In the genomic region with DNA sequence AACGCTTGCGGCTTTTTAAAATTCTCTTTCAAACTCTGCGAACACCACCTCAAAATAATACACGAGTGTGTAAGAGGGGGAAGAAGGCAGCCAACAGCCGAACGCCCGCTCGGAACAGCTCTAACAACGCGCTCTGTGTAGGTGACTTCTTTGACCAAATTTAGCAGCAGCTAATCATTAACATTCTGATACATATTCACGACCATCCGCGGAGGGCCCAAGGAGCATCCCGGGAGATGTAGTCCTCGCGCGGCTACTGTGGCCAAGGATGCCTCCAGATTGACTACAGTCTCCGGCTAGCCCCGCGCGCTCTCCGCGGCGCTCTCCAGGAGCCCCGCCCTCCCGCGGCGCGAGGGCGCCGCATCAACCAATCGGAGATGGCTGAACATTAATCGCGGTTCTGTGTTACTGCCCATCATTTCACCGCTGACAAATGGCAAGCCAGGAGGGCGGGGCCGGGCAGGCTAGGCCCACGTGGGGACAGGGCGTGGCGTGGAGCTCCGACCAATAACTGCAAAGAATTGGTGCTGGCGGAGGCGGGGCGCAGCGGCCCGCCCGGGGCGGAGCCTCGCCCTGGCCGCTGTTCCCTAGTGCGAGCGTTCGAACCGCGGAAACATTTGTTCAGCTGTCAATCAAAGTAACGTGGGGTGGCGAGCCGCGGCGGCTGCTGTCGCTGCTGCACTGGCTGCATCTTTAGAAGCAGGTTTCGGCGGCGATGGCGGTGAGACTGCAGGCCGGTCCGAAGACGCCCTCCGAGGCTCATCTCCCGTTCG, we compare ENCODE assay signal across 8 mouse cellular contexts. TPM values are rescaled to one million over a fixed set of nuclear protein-coding genes. Genes with fewer than 3 reads are reported as not detected.
DNase-seq lines count a peak whose midpoint lies in the region; ATAC-seq and TF ChIP-seq lines count a peak whose summit lies in the region.

Tle4 (minus strand) TSS at position 135 of the 773 bp plus-strand sequence.

- peak within 1 kb of the TSS; percentile 95 for H3K9ac ChIP-seq in ES-E14 (ENCODE audit: insufficient read depth, low read depth, low read length, poor library complexity, severe bottlenecking)
- H3K9ac ChIP-seq in forebrain, embryonic 15.5 days (replicated peaks), result peak within 1 kb of the TSS; percentile 90

- in situ Hi-C loops in ES-E14 (cut with MboI; ENCODE audit: low sequenced_read_pairs in 2 of 2, unreplicated experiment in 2 of 2), result no loop called here

- peak; percentile 99 for DNase-seq in ES-E14 (ENCODE audit: low read depth, low spot score)
- DNase-seq in cerebellum, adult 11-12 months, result peak; percentile 100
- DNase-seq in heart, postnatal 25 days (ENCODE audit: low spot score), result peak; percentile 100
- peak; percentile 100 for DNase-seq in layer of hippocampus, adult 18-20 months (ENCODE audit: low spot score in 2 of 2)
- peak; percentile 100 for DNase-seq in lung, adult 2 months
- peak; percentile 100 for DNase-seq in thymus, adult 18-20 months

- intact Hi-C loops in heart, postnatal 25 days (cut with DNase I), result loop anchor here (5.0 kb wide), 2 partner anchors 91 to 146 kb away; no protein-coding TSS in a partner anchor

- ATAC-seq in forebrain, embryonic 15.5 days (replicated peaks), result peak; percentile 98
- peak; percentile 89 for ATAC-seq in neutrophil, adult 5-6 weeks (ENCODE audit: extremely low read depth, insufficient number of reproducible peaks, low FRiP score, poor library complexity, severe bottlenecking)

- WGBS in forebrain, embryonic 15.5 days, result under 1% methylated on average over 71 of the region's 71 CpGs
- WGBS in lung, adult 2 months, result under 1% methylated on average over 71 of the region's 71 CpGs

- peak within 1 kb of the TSS; percentile 94 to 99 for H3K4me3 ChIP-seq in ES-E14 (ENCODE audit: insufficient read depth in 1 of 2, low read depth in 1 of 2, low read length in 2 of 2, poor library complexity in 1 of 2, severe bottlenecking in 1 of 2)
- peak within 1 kb of the TSS; percentile 84 for H3K4me3 ChIP-seq in forebrain, embryonic 15.5 days
- H3K4me3 ChIP-seq in lung, adult 2 months (replicated peaks; ENCODE audit: extremely low read depth, low read depth, low read length), result peak within 1 kb of the TSS; percentile 61

- peak within 1 kb of the TSS; percentile 69 for H3K4me2 ChIP-seq in forebrain, embryonic 15.5 days (replicated peaks)

- no peaks in the 10 kb centered on the region for H3K9me3 ChIP-seq in ES-E14 (ENCODE audit: control insufficient read depth, insufficient read depth, low read depth, low read length)
- H3K9me3 ChIP-seq in forebrain, embryonic 15.5 days, result no peaks in the 10 kb centered on the region

- H3K4me1 ChIP-seq in ES-E14 (ENCODE audit: control insufficient read depth in 2 of 2, insufficient read depth in 2 of 2, low read length in 2 of 2, poor library complexity in 1 of 2), result 0 out of 4 replicates have a peak, but pooled peaks cover 0 to 6% of the 10 kb centered on the region in 2 experiments
- H3K4me1 ChIP-seq in forebrain, embryonic 15.5 days, result peaks cover 24% of the 10 kb centered on the region
- H3K4me1 ChIP-seq in lung, adult 2 months (ENCODE audit: control insufficient read depth, insufficient read depth, low read length), result peaks cover 9% of the 10 kb centered on the region; the same call in 1 of the 2 replicates

- peaks cover 5% of the 10 kb centered on the region; the same call in 1 of the 2 replicates for H3K27me3 ChIP-seq in forebrain, embryonic 15.5 days

- H3K36me3 ChIP-seq in ES-E14 (ENCODE audit: control insufficient read depth, insufficient read depth, low read length, poor library complexity, severe bottlenecking), result peaks cover 5% of the 10 kb centered on the region
- H3K36me3 ChIP-seq in forebrain, embryonic 15.5 days, result no peaks in the 10 kb centered on the region

- peak within 1 kb of the TSS; percentile 93 for H3K27ac ChIP-seq in ES-E14 (ENCODE audit: insufficient read depth, low read depth, low read length, poor library complexity, severe bottlenecking)
- H3K27ac ChIP-seq in forebrain, embryonic 15.5 days (replicated peaks), result peak within 1 kb of the TSS; percentile 96

- TF ChIP-seq POLR2A in lung, adult 2 months (IDR thresholded peaks at IDR 0.05; ENCODE audit: borderline replicate concordance, extremely low read depth, low read depth, low read length), result peak; percentile 97

- no peak for TF ChIP-seq CTCF in lung, adult 2 months (IDR thresholded peaks at IDR 0.05; ENCODE audit: insufficient read depth, low read length)

TF ChIP-seq in ES-E14, 5 proteins besides CTCF, POLR2A, EP300 and RAD21:
- TF ChIP-seq HCFC1 (IDR thresholded peaks at IDR 0.05; ENCODE audit: borderline replicate concordance, insufficient read depth, low read length) (peak; percentile 98), CHD2 (IDR thresholded peaks at IDR 0.05; ENCODE audit: low read depth, low read length) (no peak; the same call in none of the 2 replicates), ZNF384 (IDR thresholded peaks at IDR 0.05; ENCODE audit: low read depth, low read length) (no peak), MAFK (IDR thresholded peaks at IDR 0.05; ENCODE audit: insufficient read depth, low read depth, low read length) (no peak), ZC3H11A (IDR thresholded peaks at IDR 0.05; ENCODE audit: borderline replicate concordance, low read depth, low read length) (no peak)

RNA-seq across cellular contexts. Expression of gene Tle4, which starts in this region (rescaled TPM):
- 45.7 and 52.4 TPM in 2 replicates for total RNA-seq in ES-E14 (2012; rRNA removed)
- polyA plus RNA-seq in forebrain, embryonic 15.5 days (2015; fragmentation: Nextera tagmentation; extraction: Ambion mirVana), result 34.9 and 37.5 TPM in 2 replicates
- total RNA-seq in heart, postnatal 25 days (2021), result 1 to 10 TPM; 8.9 to 9.5 TPM
- 10 to 100 TPM; 44.4 TPM for total RNA-seq in layer of hippocampus, adult 18-20 months (2021)
- polyA plus RNA-seq in lung, adult 2 months (2012; rRNA removed), result 13.2 and 16.0 TPM in 2 replicates
- total RNA-seq in neutrophil, adult 5-6 weeks (2017), result 41.7 and 43.0 TPM in 2 replicates

Comparison
In these comparisons a context has a peak if more than half of its experiments do, and no peak if none do; other contexts are left out.
1. Peak in every context shown above with its lines: DNase-seq, ATAC-seq, H3K4me3 ChIP-seq and H3K27ac ChIP-seq.